In the genomic region with DNA sequence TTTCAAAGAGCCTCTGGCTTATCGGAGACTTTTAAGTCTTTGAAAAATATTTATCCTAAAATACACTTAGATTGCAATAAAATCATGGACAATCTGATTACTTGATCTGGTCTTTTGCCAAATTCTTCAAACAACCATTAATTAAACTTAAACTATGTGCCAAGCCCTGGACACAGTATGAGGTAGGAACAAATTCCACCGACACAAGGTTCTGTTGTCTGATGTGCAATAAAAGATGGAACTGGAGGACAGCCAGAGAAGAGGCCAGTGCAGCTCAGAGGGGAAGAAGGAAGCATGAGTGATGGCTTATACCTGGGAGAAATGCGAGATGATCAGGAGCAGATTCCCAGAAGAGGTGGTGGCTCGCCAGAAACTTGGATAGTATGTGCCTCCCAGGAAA, we compare ENCODE assay signal across 16 mouse cellular contexts.
"Had no signal": no experiment of that assay in that cellular context is flagged by ENCODE, and none has a peak within 500 bp of the region (broad histone marks: within the 10 kb centered on the region; RNA-seq: fewer than 3 reads in every experiment).

No protein-coding gene starts in this region.

- H3K36me3 ChIP-seq: limb, embryonic 12.5 days; liver, embryonic 13.5 days; lung, embryonic 15.5 days; midbrain, embryonic 15.5 days; neural tube, embryonic 12.5 days had no signal

- H3K4me1 ChIP-seq: limb, embryonic 12.5 days; liver, embryonic 13.5 days; lung, embryonic 15.5 days; megakaryocyte, embryonic 14.5 days; midbrain, embryonic 15.5 days; neural tube, embryonic 12.5 days had no signal

- DNase-seq: layer of hippocampus, adult 9-11 months; layer of hippocampus, postnatal 36 days; liver; liver, embryonic 13.5 days; liver, postnatal 0 days; lung, postnatal 14 days; thymus, postnatal 4 days had no signal

- H3K9ac ChIP-seq: limb, embryonic 12.5 days; liver, embryonic 13.5 days; liver, postnatal 0 days; lung, embryonic 15.5 days; midbrain, embryonic 15.5 days; neural tube, embryonic 12.5 days had no signal

- H3K4me2 ChIP-seq: limb, embryonic 12.5 days; liver, embryonic 13.5 days; lung, embryonic 15.5 days; midbrain, embryonic 11.5 days; midbrain, embryonic 15.5 days; neural tube, embryonic 12.5 days had no signal

- H3K27ac ChIP-seq: kidney, postnatal 0 days; limb, embryonic 12.5 days; liver, embryonic 13.5 days; lung, embryonic 15.5 days; macrophage; midbrain, embryonic 15.5 days; neural tube, embryonic 12.5 days; stomach, postnatal 0 days had no signal

- H3K4me3 ChIP-seq: limb, embryonic 12.5 days; liver, embryonic 13.5 days; lung, embryonic 15.5 days; megakaryocyte, embryonic 14.5 days; midbrain, embryonic 15.5 days; neural tube, embryonic 12.5 days had no signal

- H3K27me3 ChIP-seq: limb, embryonic 12.5 days; liver, embryonic 13.5 days; lung, embryonic 15.5 days; megakaryocyte, embryonic 14.5 days; midbrain, embryonic 15.5 days; neural tube, embryonic 12.5 days had no signal

- H3K9me3 ChIP-seq: limb, embryonic 12.5 days; liver, embryonic 13.5 days; lung, embryonic 15.5 days; megakaryocyte, embryonic 14.5 days; midbrain, embryonic 15.5 days; neural tube, embryonic 12.5 days had no signal

- ATAC-seq: liver, postnatal 0 days; midbrain, embryonic 15.5 days had no signal
